Mouse (Mus musculus): Measurements from ENCODE around the gene Rbpjl.
A peak's percentile ranks its signal among the peaks of the same experiment; 100 is the strongest.

Rbpjl gene

DNA sequence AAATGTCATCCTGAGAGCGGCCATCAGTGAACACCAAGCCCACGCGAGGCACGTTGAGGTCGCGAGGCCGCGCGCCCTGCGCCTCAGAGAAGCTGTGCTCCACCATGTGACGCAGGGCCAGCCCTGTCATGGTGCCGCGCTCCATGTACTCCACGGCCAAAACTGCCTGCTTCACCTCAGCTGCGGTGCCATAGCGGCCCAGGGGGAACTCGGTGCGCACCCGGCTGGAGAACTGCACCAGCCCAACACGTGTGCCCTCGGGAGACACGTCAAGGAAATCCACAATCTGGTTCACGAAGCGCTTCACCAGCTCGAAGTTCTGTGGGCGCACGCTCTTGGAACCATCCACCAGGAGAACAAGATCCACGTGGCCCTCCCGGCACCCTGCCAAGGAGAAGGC is 9.8 kb upstream of the Rbpjl start:
- no peak for DNase-seq (ENCODE audit: low spot score in 2 of 2)

DNA sequence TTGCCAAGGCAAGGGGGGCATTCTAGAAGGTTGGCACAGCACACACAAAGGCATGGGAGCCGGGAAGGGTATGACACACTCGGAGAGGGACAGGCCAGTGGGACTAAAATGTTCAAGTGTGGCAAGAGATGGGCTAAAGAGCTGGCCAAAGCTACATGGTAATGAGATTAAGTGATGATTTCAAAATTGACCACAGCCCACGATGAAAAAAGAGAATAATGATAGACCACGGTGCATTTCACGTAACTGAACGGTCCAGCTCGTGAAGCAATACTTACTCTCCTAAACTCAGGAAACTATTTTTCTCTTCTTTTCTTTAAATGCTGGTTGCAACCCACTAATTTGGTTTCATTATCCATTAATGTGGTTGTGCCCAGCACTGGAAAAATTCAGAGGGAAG is 6.9 kb upstream of the Rbpjl start:
- no peak for DNase-seq (ENCODE audit: low spot score in 2 of 2)

DNA sequence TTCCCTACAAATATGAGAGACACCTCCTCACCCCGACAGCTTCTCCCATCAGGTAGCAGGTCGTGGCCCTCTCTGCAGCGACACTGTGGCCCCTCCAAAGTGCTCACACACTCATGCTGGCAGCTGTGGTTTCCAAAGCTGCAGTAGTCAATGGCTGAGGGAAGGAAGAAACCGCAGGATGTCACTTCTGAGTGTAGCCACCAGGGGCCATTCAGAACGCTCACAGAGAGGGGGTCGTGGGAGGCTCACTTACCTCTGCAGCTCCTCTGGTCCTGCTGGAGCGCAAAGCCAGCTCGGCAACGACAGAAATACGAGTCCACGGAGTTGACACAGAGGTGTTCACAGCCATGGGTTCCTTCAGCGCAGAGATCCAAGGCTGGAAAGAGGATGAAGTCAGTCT is 6.0 kb upstream of the Rbpjl start:
- no peak for DNase-seq (ENCODE audit: low spot score in 2 of 2)

DNA sequence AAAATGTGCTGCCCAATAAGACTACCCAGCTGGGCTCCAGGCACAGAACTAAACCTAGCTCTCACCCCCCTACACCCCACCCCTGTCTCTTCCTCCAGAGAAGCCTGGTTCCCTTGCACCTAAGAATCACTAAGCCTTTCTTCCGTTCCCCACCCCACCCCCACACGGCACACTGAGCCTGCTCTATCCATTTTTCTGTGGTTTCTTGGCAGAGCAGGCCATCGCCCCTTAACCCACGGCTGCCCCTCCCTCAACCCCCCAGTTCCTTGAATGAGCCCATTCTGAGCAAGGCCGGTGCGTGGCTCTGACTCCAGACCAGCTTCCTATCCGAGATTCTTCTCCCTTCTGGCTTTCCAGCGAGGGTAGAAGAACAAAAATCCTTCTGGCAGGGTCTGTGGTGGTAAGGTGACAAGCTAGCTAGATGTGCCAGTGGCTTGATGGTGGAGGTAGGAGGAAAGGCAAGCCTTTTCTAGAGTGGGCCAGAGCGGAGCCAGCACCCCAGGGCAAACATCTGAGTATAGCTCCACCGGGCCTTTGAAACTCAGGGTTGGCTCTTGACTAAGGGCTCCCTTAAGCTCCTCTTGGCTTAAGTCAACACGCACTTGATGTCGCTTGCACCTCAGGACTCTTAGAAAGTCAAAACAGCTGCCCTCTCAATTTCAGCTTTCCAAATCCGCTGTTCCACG is 598 bp downstream of the Rbpjl start:
- DNase-seq (ENCODE audit: low spot score in 2 of 2): peak; percentile 71 to 80

DNA sequence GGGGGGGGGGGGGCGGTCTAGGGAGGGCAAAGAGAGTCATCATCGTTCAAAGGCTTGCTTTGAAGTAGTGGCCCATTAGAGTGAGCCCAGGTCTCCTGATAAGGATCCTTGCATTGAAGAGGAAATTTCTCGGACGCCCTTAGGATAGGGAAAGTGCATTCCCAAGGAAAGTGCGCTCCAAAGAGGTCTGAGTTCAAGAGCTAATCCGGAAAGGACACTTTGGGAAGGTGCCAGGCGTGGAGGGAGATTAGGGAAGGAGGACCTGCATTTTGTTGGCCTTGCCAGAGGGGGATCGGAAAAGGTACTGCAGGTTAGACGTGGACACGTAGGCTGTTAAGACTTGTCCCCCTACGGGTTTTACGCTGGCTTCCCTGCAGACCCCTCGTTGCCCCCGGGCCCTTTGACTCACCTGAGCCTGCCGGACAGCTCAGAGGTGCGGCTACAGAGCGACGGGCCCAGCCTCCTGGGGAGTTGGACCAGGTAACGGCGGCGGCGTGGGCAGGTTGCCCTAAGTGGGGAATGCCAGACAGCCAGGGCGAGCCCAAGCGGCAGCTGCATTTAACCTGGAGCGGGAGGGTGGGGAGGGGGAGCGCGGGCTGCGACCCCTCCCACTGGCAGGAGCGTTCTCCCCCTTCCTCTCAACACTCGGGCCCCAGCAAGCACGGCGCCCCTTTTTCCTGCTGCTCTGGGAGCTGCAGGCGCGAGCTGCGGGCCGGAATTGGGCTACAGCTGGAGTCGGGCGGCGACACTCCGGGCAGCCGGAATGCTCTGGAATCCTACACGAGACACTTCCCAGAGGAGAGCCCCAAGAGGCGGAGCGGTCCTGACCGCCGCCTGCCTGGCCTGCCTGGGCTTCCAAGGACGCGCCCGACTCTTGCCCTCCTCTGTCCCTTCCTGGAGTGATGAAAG is 1.4 kb downstream of the Rbpjl start:
- DNase-seq (ENCODE audit: low spot score in 2 of 2): peak in 1 of 2 experiments; percentile 39

DNA sequence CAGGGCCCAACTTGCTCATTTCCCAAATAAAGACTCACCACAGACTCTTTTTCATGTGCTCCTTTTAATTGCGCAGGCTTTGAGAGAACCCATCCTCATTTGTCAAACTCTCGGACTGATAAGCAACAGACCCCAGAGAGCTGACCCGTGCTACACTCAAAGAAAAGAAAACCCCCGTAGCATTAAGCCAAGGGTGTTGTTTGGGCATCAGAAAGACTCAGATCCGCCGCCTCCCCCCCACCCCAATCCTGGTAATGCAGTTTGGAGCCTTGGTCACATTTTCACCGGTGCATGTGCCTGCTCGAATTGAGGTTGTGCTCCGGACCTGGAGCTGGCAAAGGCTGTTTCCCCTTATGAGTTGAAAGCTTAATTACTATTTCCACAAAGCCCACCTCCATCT is 2.1 kb downstream of the Rbpjl start, which contains the start of gene Matn4:
Gene Matn4, minus strand, starts transcription at position 101 of the 400 bp plus-strand sequence.
- no peak for DNase-seq (ENCODE audit: low spot score in 2 of 2)

DNA sequence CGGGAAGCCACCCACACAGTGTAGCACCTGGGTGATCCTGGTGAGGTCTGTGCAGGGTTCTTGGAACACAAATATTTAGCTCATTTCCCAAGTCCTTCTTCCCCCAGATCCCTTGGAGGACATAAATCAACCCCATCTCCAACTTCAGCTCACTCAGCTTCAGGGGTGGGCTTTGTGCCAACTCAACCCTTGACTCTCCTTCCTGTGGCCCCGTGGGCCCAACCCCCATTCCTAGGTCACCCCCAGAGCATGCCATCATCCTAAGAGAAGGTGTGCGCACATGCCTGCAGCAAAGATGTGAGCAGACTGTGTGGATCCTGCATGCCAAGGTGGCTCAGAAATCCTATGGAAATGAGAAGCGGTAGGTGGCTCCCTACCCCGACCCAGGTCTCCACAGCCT is 2.6 kb downstream of the Rbpjl start:
- DNase-seq (ENCODE audit: low spot score in 2 of 2): no peak

DNA sequence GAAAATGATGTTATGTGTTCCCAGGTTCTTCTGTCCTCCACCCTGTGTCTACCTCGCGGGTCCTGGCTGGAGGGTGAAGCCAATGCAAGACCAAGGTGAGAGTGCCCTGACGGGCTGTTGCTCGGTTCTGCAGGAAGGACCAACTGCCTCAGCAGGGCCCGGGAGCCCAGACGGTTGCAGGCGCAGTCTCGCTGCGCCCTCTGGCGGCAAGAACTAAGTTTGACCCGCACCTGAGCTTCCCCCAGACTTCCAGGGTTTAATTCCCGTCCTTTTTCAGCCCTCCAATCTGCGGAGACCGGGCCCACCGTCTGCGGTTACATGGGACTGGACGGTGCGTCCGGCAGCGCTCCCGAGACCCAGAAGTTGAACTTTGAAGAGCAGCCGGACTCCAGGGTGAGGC is 4.8 kb downstream of the Rbpjl start:
- peak; percentile 59 to 81 for DNase-seq (ENCODE audit: low spot score in 2 of 2)

DNA sequence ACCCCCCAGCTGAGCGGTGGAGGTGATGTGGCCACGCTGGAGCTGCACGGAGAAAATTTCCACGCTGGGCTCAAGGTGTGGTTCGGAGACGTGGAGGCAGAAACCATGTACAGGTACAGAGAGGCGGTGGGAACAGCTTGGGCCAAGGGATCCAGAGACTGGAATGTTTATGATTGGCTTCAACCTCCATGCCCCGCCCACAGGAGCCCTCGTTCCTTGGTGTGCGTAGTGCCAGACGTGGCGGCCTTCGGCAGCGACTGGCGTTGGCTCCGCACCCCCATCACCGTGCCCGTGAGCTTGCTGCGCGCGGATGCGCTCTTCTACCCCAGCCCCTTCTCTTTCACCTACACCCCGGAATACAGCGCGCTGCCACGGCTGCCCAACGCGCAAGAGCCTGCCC is 11.2 kb downstream of the Rbpjl start:
- no peak for DNase-seq (ENCODE audit: low spot score in 2 of 2)

DNA sequence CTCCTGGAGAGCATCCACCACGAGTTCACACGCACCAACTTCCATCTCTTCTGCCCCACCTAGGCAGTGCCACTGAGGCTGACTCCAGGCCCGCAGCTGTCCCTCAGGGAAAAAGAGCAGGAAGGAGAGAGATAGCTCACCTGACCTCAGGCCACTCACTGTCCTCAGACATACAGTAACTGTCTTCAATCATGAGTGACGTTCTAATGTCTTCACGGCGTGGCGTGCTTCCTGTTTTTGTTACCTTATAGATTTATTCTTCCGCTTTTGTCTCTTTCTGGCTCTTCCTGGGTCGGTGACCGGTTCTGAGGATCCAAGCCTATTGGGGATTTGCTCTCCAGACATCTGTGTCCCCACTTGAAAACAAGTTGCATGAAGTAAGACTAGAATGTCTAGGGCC is 11.6 kb downstream of the Rbpjl start:
- no peak for DNase-seq (ENCODE audit: low spot score in 2 of 2)

DNA sequence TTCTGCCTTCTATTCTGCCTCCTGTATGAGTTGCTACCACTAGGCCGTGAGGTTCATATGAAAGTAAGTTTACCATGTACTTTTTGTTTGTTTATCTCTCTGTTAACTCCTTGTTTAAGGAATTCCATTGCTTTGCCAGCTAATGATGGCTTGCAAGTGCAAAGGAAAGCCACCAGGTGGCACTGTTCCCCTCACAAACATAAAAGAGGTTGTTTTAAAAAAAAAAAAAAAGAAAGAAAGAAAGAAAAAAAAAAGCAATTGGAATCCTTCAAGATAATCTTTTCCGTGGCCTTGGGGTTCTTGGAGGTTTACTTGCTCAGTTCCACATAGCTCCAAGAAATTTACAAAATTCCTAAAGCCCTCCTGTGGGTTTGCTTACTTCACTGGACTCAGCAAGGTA is 14.3 kb downstream of the Rbpjl start:
- DNase-seq (ENCODE audit: low spot score in 2 of 2): no peak

DNA sequence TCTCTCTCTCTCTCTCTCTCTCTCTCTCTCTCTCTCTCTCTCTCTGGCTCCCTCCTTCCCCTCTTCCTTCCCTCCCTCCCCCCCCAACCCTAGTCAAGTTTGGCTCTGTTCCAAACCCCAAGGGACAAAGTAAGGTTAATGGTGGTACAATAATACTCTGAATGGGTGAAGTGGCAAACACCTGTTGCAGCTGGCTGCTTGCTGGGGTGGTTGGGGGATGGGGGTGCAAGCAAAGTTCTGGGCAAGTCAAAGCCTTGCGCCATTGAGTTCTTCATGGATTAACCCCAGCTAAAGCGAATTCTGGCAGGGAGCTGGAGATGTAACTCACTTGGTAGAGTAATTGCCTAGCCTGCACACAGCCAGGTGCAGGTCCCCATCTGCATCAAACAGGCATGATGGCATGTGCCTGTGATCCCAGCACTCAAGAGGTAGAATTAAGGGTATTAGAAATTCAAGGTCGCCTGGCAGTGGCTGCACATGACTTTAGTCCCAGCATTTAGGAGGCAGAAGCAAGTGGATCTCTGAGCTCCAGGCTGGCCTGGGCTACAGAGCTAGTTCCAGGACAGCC is 15.5 kb downstream of the Rbpjl start:
- no peak for DNase-seq (ENCODE audit: low spot score in 2 of 2)

DNA sequence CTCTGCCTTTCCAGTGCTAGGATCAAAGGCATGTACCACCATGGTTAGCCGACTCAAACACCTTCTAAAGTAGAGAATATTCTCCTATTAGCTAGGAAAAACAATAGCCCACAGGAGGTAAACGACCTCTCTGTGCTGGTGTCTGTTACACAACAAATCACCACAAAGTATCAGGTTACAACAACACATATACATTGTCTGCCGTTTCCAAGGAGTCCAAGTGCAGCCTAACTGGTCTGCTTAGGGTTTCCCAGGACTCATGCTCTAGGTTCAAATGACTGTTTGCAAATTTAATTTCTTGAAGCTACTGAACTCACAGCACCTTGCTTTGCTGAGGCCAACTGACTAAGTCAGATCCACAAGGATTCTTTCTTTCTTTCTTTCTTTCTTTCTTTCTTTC is 16.5 kb downstream of the Rbpjl start:
- no peak for DNase-seq (ENCODE audit: low spot score in 2 of 2)

DNA sequence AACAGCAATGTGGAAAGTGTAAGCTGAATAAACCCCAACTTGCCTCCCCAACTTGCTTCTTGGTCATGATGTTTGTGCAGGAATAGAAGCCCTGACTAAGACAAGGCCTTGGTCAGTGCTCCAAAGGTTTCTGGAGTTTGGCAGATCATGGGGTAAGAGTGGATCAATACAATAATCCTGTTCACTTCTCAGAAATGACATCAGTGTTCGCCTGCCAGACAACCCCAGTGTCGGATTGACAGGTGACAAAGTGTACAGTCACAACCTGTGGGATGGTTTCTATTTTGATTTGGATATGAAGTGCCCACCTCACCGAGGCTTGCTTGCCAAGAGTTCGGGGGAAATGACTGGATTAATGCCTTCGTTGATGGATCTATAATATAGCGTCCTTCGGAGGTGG is 18.4 kb downstream of the Rbpjl start:
- DNase-seq (ENCODE audit: low spot score in 2 of 2): no peak

DNA sequence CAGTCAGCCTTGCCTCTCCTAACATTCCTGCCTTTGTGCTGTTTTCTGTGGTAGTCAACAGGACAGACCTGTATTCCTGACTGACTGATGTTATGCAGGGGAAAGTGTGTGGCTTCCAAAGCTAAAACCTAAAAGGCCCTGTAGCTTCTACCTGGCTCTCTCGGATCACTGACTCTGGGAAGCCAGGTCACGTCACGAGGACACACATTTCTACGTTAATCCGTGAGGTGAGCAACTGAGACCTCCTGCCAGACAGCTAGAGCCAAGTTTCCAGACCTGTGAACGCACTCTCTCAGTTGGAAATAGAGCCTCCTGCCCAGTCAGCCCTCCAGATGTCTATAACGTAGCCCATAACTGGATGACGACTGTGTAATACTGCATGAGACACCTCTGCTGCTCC is 19.0 kb downstream of the Rbpjl start:
- DNase-seq (ENCODE audit: low spot score in 2 of 2): no peak

DNA sequence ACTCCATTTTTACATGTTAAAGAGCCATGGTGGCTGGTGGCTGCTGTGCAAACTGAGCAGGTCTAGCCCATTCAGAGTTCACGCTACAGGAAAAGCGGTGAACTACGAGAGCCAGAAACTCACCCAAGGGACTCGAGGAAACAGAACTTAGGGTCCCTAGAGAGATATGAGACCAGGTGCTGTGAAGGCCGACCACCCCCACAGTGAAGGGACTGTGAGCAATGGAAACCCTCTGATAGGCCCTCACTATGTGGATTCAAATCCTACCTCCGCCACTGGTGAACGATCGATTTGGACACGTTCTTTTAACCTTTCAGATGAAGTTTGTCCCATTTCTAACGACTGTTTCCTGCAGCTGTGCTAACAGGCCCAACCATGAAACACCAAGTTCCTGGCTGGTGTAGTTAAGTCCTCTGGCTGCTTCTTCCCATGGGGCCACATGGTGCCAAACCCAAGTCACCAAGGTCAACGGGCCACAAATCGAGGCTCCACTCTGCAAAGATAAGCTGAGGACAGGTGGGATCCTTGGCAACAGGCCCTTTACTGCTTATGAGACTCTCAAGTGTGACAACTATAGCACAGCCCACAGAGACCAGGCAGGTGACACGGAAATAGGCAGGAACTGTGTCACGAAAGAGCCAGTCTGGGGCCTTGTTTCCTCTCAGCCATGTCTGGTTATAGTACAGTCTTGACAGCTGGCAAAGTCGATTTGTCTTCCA is 19.9 kb downstream of the Rbpjl start:
- DNase-seq (ENCODE audit: low spot score in 2 of 2): no peak

DNA sequence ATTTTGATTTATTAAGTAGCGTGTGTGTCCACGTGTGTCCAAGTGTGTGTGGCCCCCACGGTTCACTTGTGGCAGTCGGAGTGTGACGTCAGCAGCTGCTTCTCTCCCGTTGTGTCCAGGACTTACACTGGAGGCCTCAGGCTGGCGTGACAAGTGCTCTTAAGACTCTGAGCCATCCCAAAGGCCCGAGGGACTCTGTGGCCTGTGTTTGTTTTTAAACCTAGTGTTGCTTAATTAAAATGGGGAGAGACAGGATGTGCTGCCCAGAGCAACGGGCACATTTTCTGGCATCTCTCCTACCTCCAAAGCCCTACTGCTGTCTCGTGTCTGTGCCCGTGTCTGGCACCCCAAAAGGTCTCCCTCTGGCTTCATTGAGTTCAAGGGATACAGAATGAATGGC is 20.5 kb downstream of the Rbpjl start:
- DNase-seq (ENCODE audit: low spot score in 2 of 2): peak in 1 of 2 experiments; percentile 49

DNA sequence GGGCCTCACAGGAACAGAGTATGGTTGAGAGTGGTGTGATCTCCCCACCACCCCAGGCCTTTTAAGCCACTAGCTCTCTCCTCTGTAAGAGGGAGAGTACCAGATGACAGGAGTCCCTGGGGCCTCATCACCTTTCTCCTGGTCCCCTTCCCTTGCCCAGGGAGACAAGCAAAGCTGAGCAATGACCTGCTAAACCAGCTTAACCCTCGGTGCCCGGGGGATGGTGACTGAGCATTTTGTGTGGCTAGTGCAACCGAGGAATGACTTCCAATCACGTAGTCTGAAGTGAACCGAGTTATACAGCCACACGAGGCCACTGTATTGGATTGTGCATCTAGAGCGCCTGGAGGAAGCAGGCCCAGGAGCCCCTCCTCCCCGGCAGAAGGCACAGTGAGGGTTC is 21.5 kb downstream of the Rbpjl start:
- DNase-seq (ENCODE audit: low spot score in 2 of 2): no peak

DNA sequence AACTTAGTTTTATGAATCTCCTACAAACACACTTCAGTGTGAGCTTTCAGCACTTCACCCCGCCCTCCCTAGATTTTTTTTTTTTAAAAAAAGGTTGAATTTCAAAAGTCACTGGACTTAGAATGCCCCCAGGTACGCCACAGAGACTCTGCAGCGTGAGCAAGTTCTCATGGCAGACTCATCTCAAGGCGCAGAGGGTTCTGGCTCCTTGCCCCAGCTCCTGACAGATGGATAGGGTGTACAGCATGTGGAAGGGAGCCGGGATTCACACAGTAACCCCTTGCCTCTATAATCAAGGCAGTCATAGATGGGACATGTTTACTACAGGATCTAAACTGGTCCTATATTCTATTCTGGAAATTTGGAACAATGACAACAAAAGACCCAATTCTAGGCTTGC is 22.5 kb downstream of the Rbpjl start:
- DNase-seq (ENCODE audit: low spot score in 2 of 2): no peak

DNA sequence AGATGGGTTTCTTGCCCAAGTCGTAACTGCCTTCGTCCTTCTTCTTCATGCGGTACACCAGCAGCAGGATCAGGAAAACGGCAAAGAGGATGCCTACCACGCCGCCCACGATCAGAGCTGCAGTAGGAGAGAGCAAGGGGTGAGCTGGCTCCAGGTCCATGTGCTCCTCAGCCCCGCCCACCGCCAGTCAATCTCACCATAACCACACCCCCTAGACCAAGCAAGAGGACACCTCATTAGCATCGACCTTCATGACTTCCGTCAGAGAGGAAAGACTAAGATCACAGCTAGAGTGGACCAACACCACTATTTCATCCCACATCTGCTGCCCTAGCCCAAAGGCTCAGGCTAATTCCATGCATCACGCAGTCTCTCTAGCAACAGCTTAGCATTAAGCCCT is 23.2 kb downstream of the Rbpjl start:
- no peak for DNase-seq (ENCODE audit: low spot score in 2 of 2)

DNA sequence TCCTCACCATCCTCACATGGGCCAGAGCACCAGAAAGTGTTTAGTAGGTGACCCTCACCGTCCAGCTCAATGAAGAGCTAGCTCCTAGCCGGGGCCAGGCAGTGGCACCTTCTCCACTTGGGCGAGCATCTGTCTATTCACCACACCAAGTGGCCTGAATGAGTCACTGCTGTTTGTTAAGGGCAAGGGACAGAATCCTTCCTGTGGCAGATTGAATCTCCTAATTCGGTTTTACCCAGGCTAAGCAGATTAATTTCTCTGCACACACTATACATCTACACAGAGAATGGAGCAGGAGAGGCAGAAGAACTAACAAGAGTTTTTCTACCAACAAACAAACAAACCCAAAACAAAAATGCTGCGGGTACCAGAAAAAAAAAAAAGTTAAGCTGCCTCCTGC is 24.0 kb downstream of the Rbpjl start:
- no peak for DNase-seq (ENCODE audit: low spot score in 2 of 2)

DNA sequence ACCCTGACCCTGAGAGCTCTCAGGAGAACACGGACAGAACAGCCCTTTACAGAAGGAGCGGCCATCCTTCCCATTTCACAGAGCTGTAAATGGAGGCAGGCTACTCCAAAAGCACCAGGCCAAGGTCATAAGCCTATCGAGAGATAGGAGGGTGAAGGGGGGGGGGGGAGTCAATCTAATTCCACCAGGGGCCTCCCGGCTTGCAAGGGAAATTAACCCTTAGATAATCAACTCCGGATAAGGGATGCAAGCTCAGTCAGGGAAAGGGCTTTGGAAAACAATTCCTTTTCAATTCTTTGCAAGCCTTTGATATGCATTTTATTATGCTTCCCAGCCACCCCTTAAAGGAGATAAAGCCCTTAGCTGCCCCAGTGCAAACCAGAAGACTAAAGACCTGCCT is 25.5 kb downstream of the Rbpjl start:
- DNase-seq (ENCODE audit: low spot score in 2 of 2): no peak

All from right cerebral cortex, postnatal 10 days (tissue).